Mouse (Mus musculus): ENCODE results near the gene Pcnt.
A peak's percentile ranks its signal among the peaks of the same experiment; 100 is the strongest.

The Pcnt gene

DNA sequence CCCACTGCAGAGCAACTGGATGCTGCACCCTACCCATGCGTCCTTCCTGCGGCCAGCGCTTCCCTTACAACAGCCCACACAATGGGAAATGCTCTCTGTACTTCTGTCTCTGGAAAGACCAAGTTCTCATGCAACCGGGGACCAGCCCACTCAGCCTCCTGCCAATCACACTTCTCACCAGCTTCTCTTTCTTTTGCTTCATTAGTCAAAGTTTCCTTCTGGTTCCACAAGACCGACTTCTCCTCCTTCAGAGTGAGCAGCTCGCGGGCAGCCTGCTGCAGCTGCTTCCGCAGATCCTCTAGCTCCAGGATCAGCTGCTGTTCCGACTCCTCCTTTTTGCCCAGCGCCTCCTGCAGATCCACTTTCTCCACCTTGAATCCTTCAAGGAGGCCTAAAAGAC lies 34.1 kb downstream of the Pcnt start:
- no peak for DNase-seq (ENCODE audit: low spot score in 2 of 2)

DNA sequence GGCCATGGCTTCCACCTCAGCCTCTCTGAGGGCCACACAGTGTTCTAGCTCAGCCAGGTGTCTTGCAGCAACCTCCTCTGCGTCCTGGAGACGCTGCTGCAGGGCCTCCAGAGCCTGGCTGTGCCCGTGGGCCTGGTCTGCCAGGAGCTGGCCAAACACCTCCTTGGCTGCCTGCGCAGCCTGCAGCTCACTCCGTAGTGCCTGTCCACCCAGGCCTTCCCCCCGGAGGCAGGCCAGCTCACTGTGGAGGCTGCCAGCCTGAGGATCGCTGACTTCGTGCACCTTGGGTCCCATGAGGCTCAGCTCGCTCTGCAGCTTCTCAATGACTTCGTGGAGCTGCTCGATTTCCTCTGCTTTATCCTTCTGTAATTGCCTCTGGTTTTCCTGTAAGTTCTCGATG lies 50.0 kb downstream of the Pcnt start:
- no peak for DNase-seq (ENCODE audit: low spot score in 2 of 2)

DNA sequence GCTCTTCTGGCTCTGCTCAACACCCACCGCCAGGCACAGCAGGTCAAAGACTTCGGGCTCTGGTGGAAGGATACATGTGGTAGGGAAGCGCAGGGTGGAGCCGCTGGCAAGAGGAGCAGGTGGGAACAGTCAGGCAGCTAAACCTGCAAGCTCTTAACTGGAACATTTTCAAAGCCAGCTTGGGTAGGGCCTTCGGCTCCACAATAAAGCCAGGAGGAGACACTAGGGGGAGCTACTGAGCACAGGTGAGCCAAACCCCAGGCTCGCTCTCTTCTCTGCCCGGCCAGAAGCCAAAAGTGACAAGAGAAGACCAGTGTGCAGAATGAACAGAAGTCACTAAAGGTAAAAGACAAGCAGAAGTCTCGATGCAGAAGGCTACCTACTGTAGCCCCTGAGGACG lies 50.8 kb downstream of the Pcnt start:
- DNase-seq (ENCODE audit: low spot score in 2 of 2), result peak; percentile 18 to 43

DNA sequence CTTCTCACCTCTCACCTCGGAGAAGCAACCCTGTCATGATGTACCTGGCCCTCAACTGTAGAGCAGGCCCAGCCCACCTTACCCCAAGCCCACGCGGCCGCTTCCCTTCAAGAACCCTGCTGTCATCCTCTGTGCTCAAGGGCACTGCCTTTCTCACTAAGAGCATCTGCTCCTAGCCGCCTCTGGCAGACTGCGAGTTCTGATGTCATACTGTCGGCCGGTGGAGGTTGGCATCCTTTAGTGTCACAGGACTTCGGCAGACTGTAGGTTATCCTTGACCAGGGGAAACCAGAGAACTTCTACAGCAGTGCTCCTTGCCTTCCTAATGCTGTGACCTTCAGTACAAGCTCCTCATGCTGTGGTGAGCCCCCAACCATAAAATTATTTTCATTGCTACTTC lies 51.4 kb downstream of the Pcnt start:
- no peak for DNase-seq (ENCODE audit: low spot score in 2 of 2)

DNA sequence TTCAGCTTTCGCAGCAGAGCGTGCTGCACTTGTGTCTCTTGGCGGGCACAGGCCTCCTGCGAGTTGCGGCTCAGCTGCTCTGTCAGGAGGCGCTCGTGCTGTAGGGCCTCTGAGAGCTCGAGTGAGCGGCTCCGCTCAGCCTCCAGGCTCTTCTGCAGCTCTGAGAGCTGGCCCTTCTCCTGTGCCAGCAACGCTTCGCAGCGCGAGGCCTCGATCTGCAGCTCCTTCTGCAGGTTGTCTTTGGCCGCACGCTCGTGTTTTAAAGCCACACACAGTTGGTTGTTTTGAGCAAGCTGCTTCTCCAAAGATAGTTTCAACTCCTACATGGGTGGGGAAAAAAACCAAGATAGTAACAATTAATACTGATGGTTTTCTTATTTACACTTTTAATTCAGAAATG lies 67.6 kb downstream of the Pcnt start:
- DNase-seq (ENCODE audit: low spot score in 2 of 2), result no peak

DNA sequence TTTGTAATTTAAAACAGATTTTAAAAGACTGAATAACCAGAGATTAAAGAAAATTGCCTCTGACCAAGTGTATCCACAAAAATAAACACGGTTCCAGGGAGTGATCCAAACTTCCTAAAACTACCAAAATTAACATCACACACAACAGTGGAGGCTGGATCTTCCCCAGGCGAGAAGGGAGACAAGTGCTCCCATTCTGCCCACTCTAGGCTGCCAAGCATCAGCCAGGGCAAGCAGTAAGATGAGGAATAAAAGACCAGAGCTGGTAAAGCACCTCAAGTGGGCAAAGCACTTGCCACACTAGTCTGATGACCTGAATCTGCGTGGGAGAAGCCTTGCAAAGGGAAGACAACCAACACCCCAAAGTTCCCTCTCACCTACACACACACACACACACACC lies 70.8 kb downstream of the Pcnt start:
- DNase-seq (ENCODE audit: low spot score in 2 of 2), result no peak

DNA sequence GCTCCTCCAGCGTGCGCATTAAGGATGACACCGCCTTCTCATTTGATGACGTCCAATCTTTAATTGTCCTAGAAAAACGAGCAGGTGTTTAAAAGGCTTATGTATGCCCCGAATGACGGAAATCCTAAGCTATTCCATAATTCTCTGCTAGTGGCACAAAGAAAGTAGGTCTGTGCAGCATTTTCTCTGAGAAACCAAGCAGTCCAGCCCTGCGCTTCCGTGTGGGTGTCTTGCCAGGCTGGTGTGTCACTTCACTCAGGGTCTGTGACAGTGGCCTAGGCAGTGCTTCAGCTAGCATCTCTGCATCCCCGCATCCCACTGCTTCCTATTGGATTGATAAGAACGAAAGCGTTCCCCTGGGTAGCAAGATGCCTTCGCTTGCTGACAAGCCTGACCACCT lies 73.8 kb downstream of the Pcnt start:
- no peak for DNase-seq (ENCODE audit: low spot score in 2 of 2)

DNA sequence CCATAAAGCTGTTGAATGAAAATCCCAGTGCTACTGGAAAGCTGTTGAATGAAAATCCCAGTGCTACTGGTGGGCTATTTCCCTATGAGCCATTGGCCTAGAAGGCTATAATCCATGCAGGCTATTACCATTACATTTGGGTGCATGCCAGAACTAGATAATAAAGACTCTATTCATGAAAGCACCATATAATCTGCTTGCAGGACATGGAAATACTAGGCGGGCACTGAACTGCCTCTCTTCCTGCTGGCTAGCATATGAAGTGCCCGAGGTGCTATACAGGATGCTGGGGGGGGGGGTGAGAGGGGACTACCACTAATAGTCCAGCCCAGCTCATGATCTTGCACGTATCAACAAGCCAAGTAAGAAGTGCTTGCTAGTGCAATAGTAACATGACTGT lies 79.4 kb downstream of the Pcnt start:
- no peak for DNase-seq (ENCODE audit: low spot score in 2 of 2)

DNA sequence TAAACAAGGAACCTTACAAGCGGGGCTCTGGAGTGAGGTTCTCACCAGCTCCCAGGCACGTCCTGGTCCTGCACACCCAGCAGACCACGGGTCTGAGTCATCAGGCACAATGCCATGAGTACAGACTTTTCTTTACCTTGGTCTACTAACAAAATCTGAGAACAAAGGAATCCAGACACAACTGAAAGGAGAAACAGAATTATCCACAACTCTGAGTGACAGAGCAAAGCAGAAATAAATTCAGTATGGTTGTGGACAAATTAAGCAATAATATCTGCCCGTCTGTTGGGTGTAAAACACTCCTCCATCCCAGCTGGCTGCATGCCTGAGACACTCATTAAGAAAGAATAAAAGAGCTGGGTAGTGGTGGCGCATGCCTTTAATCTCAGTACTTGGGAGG lies 84.1 kb downstream of the Pcnt start:
- DNase-seq (ENCODE audit: low spot score in 2 of 2), result no peak

DNA sequence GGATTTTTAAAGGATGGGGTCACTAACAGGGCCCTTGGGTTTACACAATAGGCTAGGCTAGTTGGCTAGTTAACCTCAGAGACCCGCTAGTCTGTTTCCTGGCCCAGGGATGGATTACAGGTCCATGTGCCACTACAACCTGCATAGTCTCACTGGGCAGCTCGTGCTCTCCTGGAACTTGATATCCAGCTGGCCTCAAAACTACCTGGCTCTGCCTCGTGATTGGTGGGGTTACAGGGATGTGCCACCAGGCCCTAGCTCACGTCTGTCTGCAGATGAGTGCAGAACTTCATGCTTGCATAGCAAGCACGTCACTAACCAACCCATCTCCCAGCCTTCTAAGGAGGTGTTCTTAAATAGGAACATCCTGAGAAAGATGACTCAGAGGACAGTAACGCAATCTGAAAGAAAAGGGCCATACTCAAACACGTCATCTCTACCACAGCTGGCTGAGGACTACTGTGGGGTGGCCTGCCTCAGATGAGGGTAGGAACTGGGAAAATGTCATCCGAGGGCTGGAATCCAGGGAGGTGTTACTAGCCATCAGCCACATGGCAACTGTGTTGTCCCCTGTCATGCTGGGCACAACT lies 85.2 kb downstream of the Pcnt start:
- DNase-seq (ENCODE audit: low spot score in 2 of 2), result no peak

DNA sequence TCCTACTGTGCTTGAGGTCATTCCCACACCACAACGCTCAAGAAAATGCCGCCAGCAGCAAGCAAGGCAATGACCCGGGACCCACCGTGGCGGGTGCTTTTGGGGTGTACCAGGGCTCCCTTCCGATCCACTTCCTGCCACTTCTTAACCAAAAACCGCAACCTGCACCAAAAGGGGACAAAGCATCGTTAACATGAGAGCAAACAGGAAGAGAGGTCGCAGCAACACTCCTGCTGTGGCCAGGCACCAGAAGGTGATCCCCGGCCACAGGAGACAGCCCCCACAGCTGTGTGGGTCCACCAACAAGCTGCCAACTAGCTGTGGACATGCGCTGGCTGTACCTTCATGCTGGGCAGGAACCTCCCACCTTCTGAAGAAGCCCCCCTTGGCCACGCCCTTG lies 87.6 kb downstream of the Pcnt start:
- DNase-seq (ENCODE audit: low spot score in 2 of 2), result no peak

DNA sequence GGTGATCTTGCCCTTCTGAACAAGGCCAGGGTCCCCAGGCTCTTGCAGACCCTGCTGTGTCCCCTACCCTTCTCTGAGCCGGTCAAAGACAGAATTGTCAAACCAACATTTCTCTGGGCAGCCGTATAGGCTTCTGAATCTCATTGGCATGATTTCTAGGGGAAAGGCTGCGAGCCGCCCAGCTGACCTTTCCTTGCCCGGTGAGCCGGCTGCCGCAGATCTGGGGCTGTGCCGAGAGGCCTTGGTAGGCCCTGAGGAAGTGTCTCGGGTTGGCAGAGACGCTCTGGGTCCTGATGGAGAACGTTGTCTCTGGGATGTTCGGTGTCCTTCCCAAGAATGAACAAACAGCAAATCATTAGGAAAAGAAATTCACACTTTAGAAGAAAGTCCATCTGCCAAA lies 88.6 kb downstream of the Pcnt start:
- DNase-seq (ENCODE audit: low spot score in 2 of 2), result no peak

DNA sequence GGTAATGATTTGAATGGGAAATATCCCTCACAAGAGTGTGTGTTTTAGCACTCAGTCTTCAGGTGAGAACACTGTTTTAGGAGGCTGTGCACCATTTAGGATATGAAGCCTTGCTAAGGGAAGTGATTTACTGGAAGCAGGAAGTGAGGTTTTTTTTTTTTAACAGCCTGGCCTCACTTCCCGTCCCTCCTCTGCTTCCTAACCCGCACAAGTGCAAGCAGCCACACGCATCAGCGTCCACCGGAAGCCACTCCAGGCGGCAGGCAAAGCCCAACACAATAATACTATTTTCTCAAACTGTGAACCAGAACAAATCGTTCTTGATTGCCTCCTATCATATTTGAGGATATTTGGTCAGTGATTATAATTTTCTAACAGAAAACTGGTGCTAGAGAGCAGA lies 90.6 kb downstream of the Pcnt start:
- DNase-seq (ENCODE audit: low spot score in 2 of 2), result no peak

DNA sequence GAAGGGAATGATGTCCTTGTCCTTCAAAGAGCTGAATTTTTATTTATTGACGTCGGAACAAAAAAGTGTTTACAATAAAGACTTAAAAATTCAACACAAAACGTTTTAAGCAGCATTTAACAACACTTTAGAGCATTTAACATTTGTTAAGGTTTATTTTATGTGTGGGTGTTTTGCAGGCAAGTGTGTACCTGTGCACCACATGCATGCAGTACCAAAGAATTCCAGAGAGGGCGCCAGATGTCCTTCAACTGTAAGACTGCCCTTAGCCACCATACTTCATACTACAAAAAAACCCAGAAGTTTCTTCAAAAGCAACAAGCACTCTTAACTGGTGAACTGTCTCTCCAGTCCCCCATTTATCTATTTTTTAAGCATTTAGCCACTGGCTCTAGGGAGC lies 96.0 kb downstream of the Pcnt start:
- peak; percentile 68 to 87 for DNase-seq (ENCODE audit: low spot score in 2 of 2)

DNA sequence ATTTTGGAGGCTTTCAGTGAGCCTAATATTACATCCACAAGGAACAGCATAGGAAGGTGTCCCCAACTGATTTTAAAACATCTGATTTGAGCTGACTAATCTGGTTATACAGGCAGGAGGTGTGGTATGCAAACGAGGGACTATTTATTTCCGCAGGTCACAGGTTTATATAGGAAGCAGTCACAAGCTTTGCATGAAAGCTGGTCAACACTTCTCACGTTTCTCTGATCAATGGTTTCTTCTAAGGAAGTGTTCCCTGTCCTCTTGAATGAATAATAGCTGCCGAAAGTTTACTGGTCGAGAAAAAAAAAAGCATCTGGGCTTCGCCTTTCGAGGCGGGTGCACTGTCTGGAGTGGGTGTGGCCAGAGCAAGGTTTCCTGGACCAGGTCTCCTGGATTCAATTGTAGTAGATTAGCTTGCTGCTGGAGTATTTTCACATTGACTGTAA lies 96.5 kb downstream of the Pcnt start:
- peak; percentile 16 to 40 for DNase-seq (ENCODE audit: low spot score in 2 of 2)

DNA sequence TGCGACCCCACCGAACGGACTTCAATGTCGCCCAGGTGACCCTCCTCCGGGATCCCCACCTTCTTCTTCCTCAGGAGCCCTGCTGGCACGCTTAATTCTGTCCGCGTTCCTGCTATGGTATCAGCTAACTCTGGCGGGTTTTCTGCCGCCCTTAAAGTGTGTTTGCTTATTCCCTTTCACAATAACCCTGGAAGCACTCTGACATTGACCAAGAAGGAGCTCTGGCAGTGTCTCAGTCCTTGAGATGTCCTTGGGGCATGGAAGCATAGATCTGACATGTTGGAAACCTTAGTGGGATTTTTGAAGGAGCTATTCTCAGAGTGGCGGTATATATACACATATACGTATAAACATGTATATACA lies 97.1 kb downstream of the Pcnt start:
- no peak for DNase-seq (ENCODE audit: low spot score in 2 of 2)

DNA sequence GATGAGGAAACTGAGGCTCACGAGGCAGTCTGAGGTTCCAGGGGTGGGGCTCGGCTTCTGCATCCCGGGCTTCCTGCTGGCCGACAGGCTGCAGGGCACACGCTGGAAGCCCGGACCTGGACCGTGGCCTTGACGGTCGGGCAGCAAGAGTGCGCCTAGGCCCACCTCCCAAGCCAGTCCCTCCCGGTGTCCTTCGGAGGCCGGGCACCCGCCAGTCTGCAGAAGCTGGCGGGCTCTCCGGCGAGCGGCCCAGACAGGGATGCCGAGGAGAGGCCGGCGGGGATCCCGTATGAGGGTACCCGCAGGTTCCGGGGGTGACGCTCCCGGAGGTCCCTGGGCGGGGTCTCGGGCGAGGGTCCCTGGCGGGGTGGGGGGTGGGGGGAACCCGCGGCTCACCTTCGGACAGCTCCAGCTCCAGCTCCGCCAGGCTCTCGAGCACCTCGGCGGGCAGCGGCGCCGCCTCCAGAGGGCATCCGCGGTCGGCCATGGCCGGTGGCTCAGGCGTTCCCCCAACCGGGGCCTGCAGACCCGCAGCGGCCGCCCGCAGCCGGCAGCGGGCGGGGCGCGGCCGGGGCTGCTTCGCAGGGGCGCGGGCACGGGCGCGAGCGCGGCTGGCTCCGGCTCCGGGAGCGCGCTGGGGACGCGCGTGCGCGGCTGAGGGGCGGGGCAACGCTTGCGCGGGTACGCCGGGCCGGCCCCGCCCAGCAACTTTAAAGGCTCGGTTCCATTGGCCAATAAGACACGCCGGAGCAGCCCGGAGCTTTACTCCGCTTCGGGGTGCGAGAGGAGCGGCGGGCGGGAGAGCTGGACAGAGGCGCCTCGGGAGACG lies 97.7 kb downstream of the Pcnt start, which contains the start of gene Dip2a:
Dip2a (minus strand) TSS at position 581 of the 829 bp plus-strand sequence.
- peak; percentile 93 to 96 for DNase-seq (ENCODE audit: low spot score in 2 of 2)

DNA sequence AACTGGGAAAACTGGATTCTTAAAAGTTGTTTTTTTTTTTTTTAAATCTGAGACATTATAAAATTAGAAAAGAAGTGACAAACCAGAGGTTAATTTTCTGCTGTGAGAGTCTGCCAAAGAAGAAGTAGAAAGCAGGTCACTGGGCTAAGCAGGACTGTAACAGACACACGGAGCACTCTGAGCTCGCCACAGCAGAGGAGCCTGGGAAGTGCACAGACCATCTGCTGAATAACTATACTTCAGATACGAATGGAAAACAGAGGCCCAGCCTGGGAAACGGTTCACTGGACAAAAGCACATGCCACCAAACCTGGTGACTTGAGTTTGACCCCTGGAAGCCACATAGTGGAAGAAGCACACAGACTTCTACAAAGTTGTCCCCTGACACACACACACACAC lies 108.2 kb downstream of the Pcnt start:
- no peak for DNase-seq (ENCODE audit: low spot score in 2 of 2)

DNA sequence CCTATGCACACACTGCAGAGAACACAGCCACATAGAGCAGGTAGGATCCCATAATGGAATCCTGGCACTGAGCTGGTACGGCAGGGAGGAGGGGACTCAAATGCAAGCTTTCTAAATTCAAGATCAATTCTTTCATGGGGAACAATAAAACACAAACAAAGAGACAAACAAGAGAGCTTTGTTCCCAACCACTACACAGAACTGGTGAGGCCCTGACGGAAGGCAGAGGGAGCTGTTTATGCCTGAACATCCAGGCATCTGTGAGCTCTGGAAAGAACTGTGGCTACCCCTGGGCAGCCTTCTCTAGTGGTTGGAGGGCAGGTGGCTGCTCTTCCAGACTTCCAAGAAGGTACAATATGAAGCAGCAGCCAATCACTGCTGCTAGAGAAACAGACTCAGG lies 110.5 kb downstream of the Pcnt start:
- DNase-seq (ENCODE audit: low spot score in 2 of 2), result no peak

DNA sequence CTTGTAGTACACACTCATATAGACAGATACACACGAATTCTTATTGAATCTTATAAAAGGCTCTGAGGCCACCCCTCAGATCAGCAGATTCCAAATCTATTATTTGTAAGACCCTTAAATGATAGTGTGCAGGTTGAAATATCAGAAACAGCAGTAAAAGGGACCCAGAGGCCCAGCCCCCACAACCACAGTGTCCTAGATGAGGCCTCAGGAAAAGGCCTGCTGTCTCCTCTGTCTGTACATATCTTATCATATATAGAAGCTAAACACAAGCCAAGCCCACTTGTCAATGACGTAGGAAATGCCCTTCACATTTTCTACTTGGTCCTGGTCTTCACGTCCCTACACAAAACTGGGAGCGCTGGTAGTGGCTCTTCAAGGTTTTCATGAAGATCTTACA lies 113.5 kb downstream of the Pcnt start:
- no peak for DNase-seq (ENCODE audit: low spot score in 2 of 2)

DNA sequence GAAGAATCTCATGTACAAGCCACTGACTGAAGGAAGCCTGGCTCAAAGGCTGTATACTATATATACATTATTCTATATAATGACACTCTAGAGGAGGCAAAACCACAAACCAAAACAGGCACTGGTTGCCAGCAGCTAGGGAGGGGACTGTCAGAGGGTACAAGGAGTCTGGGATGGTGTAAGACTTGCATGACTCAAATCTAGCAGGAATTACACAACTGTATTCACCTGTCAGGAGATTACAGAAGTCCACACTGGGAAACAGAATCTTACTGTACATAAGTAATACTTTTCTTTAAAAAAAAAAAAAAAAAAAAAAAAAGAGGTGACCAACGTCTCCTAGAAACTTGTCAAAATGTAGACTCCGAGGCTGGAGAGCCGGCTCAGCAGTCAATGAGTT lies 114.0 kb downstream of the Pcnt start:
- DNase-seq (ENCODE audit: low spot score in 2 of 2), result no peak

DNA sequence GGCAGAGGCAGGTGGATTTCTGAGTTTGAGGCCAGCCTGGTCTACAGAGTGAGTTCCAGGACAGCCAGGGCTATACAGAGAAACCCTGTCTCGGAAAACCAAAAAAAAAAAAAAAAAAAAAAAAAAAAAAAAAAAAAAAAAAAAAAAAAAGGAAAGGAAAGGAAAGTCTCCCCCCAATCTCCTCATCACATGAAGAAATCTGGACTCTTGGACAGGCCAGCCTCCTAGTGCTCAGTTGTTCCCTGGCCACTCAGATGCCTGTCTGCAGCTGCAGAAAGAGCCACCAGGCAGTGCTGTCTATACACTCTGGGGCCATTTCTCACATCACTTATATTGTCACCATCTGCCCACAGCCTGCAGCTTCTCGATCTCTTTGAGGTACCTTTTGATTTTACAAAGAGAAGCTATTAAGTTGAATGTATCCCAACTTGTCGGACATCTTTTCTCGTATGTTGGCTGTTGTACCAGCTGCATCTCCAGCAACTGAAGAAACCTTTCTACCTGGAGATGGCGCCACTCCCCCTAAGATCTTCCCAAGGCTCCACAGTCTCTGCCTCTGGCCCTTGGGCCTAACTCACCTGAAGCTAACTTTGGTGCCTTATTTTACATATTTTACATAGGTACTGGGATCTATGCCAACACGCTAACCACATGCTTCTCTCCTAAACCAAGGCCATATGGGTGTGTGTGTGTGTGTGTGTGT lies 116.1 kb downstream of the Pcnt start:
- peak; percentile 12 to 51 for DNase-seq (ENCODE audit: low spot score in 2 of 2)

DNA sequence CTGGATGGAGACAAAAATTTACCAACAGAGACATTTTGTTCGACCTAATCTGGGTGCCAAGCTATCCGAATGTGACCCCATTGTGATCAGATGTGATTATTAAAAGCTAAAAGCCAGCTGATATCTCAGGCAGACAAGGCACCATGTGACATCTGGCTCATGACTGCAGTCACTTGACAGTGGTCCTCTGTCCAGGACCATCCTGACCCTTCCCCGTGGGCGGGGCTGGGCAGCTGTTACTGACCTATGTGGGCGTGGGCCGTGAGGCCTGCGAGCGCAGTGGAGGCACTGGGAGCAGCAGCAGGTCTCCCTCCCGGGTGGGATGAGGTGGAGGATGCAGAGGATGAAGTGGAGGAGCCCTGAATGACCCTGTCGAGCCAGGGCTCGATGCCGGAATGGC lies 125.0 kb downstream of the Pcnt start:
- no peak for DNase-seq (ENCODE audit: low spot score in 2 of 2)
